Mouse (Mus musculus): ENCODE data around the gene Auts2.

DNA sequence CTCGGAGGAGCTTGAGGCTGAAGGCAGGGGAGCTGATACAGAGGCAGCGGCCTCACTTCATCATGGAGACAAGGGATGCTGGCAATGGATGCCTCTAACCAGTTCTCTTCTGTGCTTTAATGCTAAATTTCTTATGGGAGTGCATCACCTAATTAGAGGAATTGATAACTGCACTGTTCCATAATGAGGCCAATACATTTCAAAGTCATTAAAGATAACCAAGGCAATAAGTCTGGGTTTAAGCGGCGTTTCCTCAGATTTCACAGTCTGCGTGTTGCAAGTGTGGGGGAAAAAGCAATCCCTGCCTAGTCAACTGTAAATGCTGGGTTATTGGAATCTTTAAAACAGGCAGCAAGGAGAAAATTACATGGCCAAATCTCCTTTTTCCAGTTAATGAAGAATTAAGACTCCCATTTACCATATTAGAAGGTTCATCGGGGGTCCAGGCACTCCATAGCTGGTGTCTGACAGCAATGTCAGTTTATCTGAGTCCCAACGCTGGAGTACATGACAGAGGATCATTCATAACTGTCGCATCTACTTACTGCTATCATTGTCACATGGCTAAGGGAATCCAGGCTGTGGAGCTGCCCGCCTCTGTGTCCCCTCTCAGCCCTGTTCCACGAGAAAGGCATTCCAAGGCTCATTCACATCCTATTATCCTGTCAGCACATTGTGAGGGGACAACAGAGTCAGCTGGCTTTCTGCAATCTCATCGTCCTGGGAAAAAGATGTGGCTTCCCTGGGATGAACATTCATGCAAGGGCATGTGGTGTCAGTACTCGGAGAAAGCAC, 623.0 kb downstream of the Auts2 start:
- TF ChIP-seq CTCF (conservative IDR thresholded peaks at IDR 0.05; ENCODE audit: insufficient read depth, insufficient read length, low read depth, low read length), result no peak
- no peak for TF ChIP-seq POLR2A (IDR thresholded peaks at IDR 0.05; ENCODE audit: low read depth, low read length)

All from kidney, adult 2 months (tissue).